Mouse (Mus musculus) myocyte (in vitro differentiated cells): Measurements from ENCODE around the gene Lrrc4c.

Experiments
- POLR2A ChIP-seq: IDR thresholded peaks from one replicate; pipeline ENCODE4 v1.6.1; 2011; ENCODE audit warnings: low read depth, mild to moderate bottlenecking, control low read depth, moderate library complexity; ENCODE audit not compliant: insufficient read length
- POLR2AphosphoS2 ChIP-seq: IDR thresholded peaks from one replicate; pipeline ENCODE4 v1.6.1; 2011; ENCODE audit warnings: low read depth, control low read depth; ENCODE audit not compliant: insufficient read length

DNA sequence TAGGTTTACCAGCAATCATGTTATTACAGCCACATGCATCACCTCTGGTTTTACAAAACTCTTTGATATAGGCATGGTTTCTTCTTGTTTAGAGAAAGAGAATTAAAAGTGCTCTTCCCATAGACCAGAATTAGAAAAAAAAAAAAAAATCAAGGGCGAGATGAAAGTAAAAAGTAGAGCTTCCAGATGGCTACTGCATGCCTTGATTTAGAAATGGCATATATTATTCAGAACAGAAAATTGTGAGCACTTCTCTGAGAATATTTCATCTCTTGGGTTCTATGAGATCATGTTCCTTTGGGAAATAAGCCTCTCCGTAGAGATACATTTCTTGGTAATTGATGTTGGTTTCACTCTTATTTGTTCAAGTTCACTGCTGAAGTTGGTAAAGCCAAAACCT is 1322.0 kb downstream of the Lrrc4c start:
- TF ChIP-seq POLR2AphosphoS2 (no peak), POLR2A (no peak)
